Mouse (Mus musculus) cerebellum, adult 2 months (tissue): Measurements from ENCODE around the gene Rcn2. TPM values are rescaled to one million over a fixed set of nuclear protein-coding genes. Genes with fewer than 3 reads are reported as not detected.
"Not testable (repeated sequence)": the region's sequence is repeated elsewhere in the genome, so short reads cannot be mapped to it uniquely, and the experiment has no call there.

Experiments used
- DNase-seq, 2 experiments: peaks; one replicate each; pipeline ENCODE4 v3.0.0; 2021
- H3K27ac ChIP-seq: fragments of 200-500 bp; 2 replicates; pipeline ENCODE4 v1.5.1; 2012; ENCODE audit warnings: low read length, control low read depth, inconsistent platforms; ENCODE audit not compliant: insufficient read depth
- H3K27me3 ChIP-seq: fragments of 200-500 bp; 2 replicates; pipeline ENCODE4 v1.6.1; 2012; ENCODE audit warnings: inconsistent platforms, mild to moderate bottlenecking, low read length, moderate library complexity; ENCODE audit not compliant: control insufficient read depth, insufficient read depth
- H3K4me1 ChIP-seq: fragments of 200-500 bp; 2 replicates; pipeline ENCODE4 v1.6.1; 2011; ENCODE audit warnings: low read length; ENCODE audit not compliant: control insufficient read depth, insufficient read depth
- H3K4me3 ChIP-seq: fragments of 200-500 bp; replicated peaks from 2 replicates; pipeline ENCODE3; 2011; ENCODE audit warnings: mild to moderate bottlenecking, low read depth, low read length, control low read depth; ENCODE audit not compliant: insufficient read depth
- CTCF ChIP-seq: fragments of 200-500 bp; IDR thresholded peaks from 2 replicates; pipeline ENCODE4 v1.5.1; 2011; ENCODE audit warnings: low read depth, mild to moderate bottlenecking, control low read depth, low read length, moderate library complexity, borderline replicate concordance; ENCODE audit not compliant: insufficient read depth
- POLR2A ChIP-seq: fragments of 200-500 bp; IDR thresholded peaks from 2 replicates; pipeline ENCODE4 v1.6.1; 2011; ENCODE audit warnings: low read length, control low read depth, borderline replicate concordance; ENCODE audit not compliant: insufficient read depth
- WGBS: fragments of 180-500 bp; shearing (Covaris S2); methylation state at CpG from one replicate; pipeline ENCODE4 v1.1.7; 2018; 5-methylcytosine and 5-hydroxymethylcytosine counted together
- polyA plus RNA-seq: library from polyadenylated mRNA; depleted of rRNA; stranded (reverse); fragments of >200 nt; gene quantifications from 2 replicates; pipeline ENCODE4 v1.2.3, GENCODE M21; 2012; rRNA removed

Rcn2 gene
- 134 and 151 TPM in 2 replicates for polyA plus RNA-seq

GRCm38 (mm10) chr9:56041372-56042180, at the start of gene Rcn2:
Gene Rcn2 (plus strand): TSS chr9:56041845.
- Histone ChIP-seq H3K27me3 (no peaks in the 10 kb centered on the region), H3K4me3 (peak within 1 kb of the TSS; percentile 87), H3K4me1 (peaks cover 3% of the 10 kb centered on the region; the same call in 1 of the 2 replicates), H3K27ac (peak within 1 kb of the TSS; percentile 76)
- under 1% methylated on average over 49 of the region's 49 CpGs for WGBS
- peak; percentile 78; the same call in 1 of the 2 replicates for TF ChIP-seq POLR2A
- TF ChIP-seq CTCF: no peak
- peak; percentile 94 to 98 for DNase-seq

- DNase-seq, H3K27me3 ChIP-seq, H3K27ac ChIP-seq, H3K4me1 ChIP-seq, H3K4me3 ChIP-seq: not testable (repeated sequence)
- 27% methylated on average over 1 of the region's 2 CpGs for WGBS
Observed at GRCm38 (mm10) chr9:56004679-56005078, 37.0 kb upstream of the Rcn2 start.

- Histone ChIP-seq H3K4me1 (no peaks in the 10 kb centered on the region), H3K27ac (no peak within 1 kb of the TSS), H3K4me3 (no peak within 1 kb of the TSS), H3K27me3 (no peaks in the 10 kb centered on the region)
- TF ChIP-seq CTCF (no peak), POLR2A (no peak)
- DNase-seq: no peak
- 80% methylated on average over 4 of the region's 4 CpGs for WGBS
Observed at GRCm38 (mm10) chr9:56010450-56010849, 31.2 kb upstream of the Rcn2 start, which contains the start of gene 4930563M21Rik. Gene 4930563M21Rik (minus strand): TSS chr9:56010550.

- Histone ChIP-seq H3K27ac (no peak overlapping the region), H3K4me1 (no peaks in the 10 kb centered on the region), H3K4me3 (no peak overlapping the region), H3K27me3 (no peaks in the 10 kb centered on the region)
- WGBS: 64% methylated on average over 2 of the region's 2 CpGs
- TF ChIP-seq POLR2A: no peak
- TF ChIP-seq CTCF: no peak
- DNase-seq: no peak
Observed at GRCm38 (mm10) chr9:56024772-56025171, 16.9 kb upstream of the Rcn2 start.

DNA sequence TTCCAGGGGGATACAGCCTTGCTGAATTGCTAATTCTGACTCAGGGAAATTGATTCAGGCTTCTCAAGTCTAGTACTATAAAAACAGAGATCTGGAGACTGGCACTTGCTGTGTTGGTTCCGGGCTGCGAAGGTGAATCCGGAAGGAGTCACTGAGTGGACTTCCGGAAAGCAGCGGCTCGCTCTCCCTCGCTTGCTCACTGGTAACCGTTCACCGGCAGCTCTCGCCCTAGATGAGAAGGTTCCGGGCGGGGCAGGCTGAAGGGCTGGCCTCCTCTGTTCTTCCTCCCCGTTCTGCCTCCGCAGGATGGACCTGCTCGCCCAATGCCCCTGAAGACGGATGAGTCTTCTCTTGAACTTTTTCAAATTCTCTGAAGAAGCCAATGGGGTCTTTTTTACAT, 14.4 kb upstream of the Rcn2 start:
- H3K4me3 ChIP-seq: no peak overlapping the region
- no peaks in the 10 kb centered on the region for H3K27me3 ChIP-seq
- TF ChIP-seq POLR2A (no peak), CTCF (no peak)
- no peak overlapping the region for H3K27ac ChIP-seq
- no peak for DNase-seq
- no peaks in the 10 kb centered on the region for H3K4me1 ChIP-seq
- 92% methylated on average over 16 of the region's 16 CpGs for WGBS

- Histone ChIP-seq H3K27me3 (no peaks in the 10 kb centered on the region), H3K4me3 (no peak overlapping the region), H3K27ac (no peak overlapping the region), H3K4me1 (no peaks in the 10 kb centered on the region)
- TF ChIP-seq POLR2A (no peak), CTCF (no peak)
- WGBS: 70% methylated on average over 3 of the region's 3 CpGs
- no peak for DNase-seq
Observed at GRCm38 (mm10) chr9:56032219-56032618, 9.4 kb upstream of the Rcn2 start.

GRCm38 (mm10) chr9:56042181-56042621, 556 bp downstream of the Rcn2 start:
- under 1% methylated on average over 16 of the region's 16 CpGs for whole genome bisulfite sequencing
- no peak for DNase-seq
- no peak for TF ChIP-seq CTCF
- TF ChIP-seq POLR2A: no peak
- Histone ChIP-seq H3K4me3 (peak overlapping the region; percentile 87), H3K27me3 (no peaks in the 10 kb centered on the region), H3K27ac (peak overlapping the region; percentile 74), H3K4me1 (peaks cover 3% of the 10 kb centered on the region; the same call in 1 of the 2 replicates)

DNA sequence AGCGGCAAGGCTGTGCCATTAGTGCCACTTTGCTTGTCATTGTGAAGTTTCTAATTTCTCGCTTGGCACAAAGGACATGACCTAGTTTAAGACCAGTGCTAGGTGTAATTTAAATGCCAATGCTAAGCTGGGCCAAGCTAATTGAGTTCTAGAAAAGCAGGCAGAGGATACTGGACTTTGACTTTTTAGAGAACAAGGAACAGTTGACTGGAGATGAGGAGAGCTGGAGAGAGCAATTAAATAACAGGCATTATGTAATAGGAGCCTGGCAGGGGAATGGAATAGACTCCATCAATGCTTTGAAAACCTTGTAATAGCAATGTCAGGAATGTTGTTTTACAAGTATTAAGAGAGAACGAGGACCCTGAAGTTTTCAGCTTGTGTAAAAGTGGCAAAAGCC, 12.2 kb downstream of the Rcn2 start:
- WGBS: 71% methylated on average over 3 of the region's 3 CpGs
- Histone ChIP-seq H3K4me1 (peaks cover 3% of the 10 kb centered on the region; the same call in 1 of the 2 replicates), H3K27ac (no peak overlapping the region; the same call in 1 of the 2 replicates), H3K27me3 (no peaks in the 10 kb centered on the region), H3K4me3 (no peak overlapping the region)
- TF ChIP-seq POLR2A: no peak
- TF ChIP-seq CTCF: no peak
- DNase-seq: peak in 1 of 2 experiments; percentile 20
